Mouse (Mus musculus): ENCODE results near the gene Sumo2.

- TF ChIP-seq POLR2A (IDR thresholded peaks at IDR 0.05; ENCODE audit: control insufficient read depth, low read depth, low read length) (no peak), CTCF (IDR thresholded peaks at IDR 0.05; ENCODE audit: control insufficient read depth, insufficient read depth, insufficient replicate concordance, low read depth, low read length) (no peak)
These were observed 13.8 kb downstream of the Sumo2 start for GRCm38 (mm10) chr11:115522238-115522637.
